Mouse (Mus musculus) limb, embryonic 14.5 days (tissue): ENCODE data around the gene Slc12a6. TPM values are rescaled to one million over a fixed set of nuclear protein-coding genes. Genes with fewer than 3 reads are reported as not detected.

Experiments used
- ATAC-seq: fragments of 200-750 bp; cut with Nextera tagmentation; 2 replicates; pipeline ENCODE4 v1.8.0; 2017; ENCODE audit warnings: low read depth, moderate number of reproducible peaks, moderate TSS enrichment; ENCODE audit not compliant: low FRiP score
- DNase-seq: peaks from one replicate; pipeline ENCODE4 v3.0.0-alpha.2; 2015; ENCODE audit warnings: low spot score
- H3K27ac ChIP-seq: fragments of 300-500 bp; sonication (generic); replicated peaks from 2 replicates; pipeline ENCODE4 v1.5.1; 2014; ENCODE audit warnings: low read depth, mild to moderate bottlenecking, low read length, moderate library complexity, mixed read lengths
- H3K27me3 ChIP-seq: fragments of 300-500 bp; sonication (generic); 2 replicates; pipeline ENCODE4 v1.6.1; 2014; ENCODE audit warnings: low read length, mixed read lengths; ENCODE audit not compliant: control insufficient read depth, insufficient read depth
- H3K36me3 ChIP-seq: fragments of 300-500 bp; sonication (generic); 2 replicates; pipeline ENCODE4 v1.6.1; 2014; ENCODE audit warnings: mild to moderate bottlenecking, low read length, moderate library complexity, mixed read lengths; ENCODE audit not compliant: control insufficient read depth, insufficient read depth
- H3K4me1 ChIP-seq: fragments of 300-500 bp; sonication (generic); 2 replicates; pipeline ENCODE4 v1.6.1; 2014; ENCODE audit warnings: antibody characterized with exemption, low read length, mixed read lengths; ENCODE audit not compliant: control insufficient read depth, insufficient read depth
- H3K4me2 ChIP-seq: fragments of 300-500 bp; sonication (generic); replicated peaks from 2 replicates; pipeline ENCODE4 v1.6.1; 2014; ENCODE audit warnings: low read depth, mild to moderate bottlenecking, low read length, moderate library complexity; ENCODE audit not compliant: severe bottlenecking
- H3K4me3 ChIP-seq: fragments of 300-500 bp; sonication (generic); replicated peaks from 2 replicates; pipeline ENCODE4 v1.5.1; 2014; ENCODE audit warnings: low read length
- H3K9ac ChIP-seq: fragments of 300-500 bp; sonication (generic); 2 replicates; pipeline ENCODE4 v1.6.1; 2014; ENCODE audit warnings: mild to moderate bottlenecking, low read depth, low read length, moderate library complexity; ENCODE audit not compliant: severe bottlenecking
- H3K9me3 ChIP-seq: fragments of 300-500 bp; sonication (generic); 2 replicates; pipeline ENCODE4 v1.6.1; 2016; ENCODE audit warnings: low read length; ENCODE audit not compliant: control insufficient read depth
- POLR2A ChIP-seq: fragments of 200-500 bp; IDR thresholded peaks from 2 replicates; pipeline ENCODE4 v1.8.0; 2012; ENCODE audit warnings: inconsistent platforms, mild to moderate bottlenecking, moderate library complexity, borderline replicate concordance; ENCODE audit not compliant: insufficient read depth, insufficient read length; ENCODE audit errors: extremely low read depth
- WGBS: fragments of 180-500 bp; shearing (Covaris S2); extraction: QIAGEN DNeasy Blood & Tissue Kit; methylation state at CpG from one replicate; pipeline ENCODE4 v1.1.7; 2014; 5-methylcytosine and 5-hydroxymethylcytosine counted together
- polyA plus RNA-seq, 2 experiments: library from polyadenylated mRNA; depleted of rRNA in 1 of 2; stranded (reverse) in 1 of 2; unstranded in 1 of 2; fragments of >200 nt; fragmentation: Nextera tagmentation in 1 of 2; extraction: Ambion mirVana in 1 of 2; gene quantifications; 2 replicates each; pipeline versions ENCODE4 v1.2.1 to v1.2.3; 2012 to 2014

Gene Slc12a6
- polyA plus RNA-seq, 2 experiments, result 14.1 to 32.5 TPM

GRCm38 (mm10) chr2:112318227-112318626 is 52.6 kb downstream of the Slc12a6 start:
- Histone ChIP-seq H3K4me3 (no peak overlapping the region), H3K4me2 (no peak overlapping the region), H3K27me3 (no peaks in the 10 kb centered on the region), H3K9me3 (no peaks in the 10 kb centered on the region), H3K4me1 (no peaks in the 10 kb centered on the region), H3K36me3 (no peaks in the 10 kb centered on the region), H3K27ac (no peak overlapping the region), H3K9ac (no peak overlapping the region)
- no peak for ATAC-seq
- no peak for TF ChIP-seq POLR2A
- WGBS, result 81% methylated on average over 2 of the region's 2 CpGs
- DNase-seq, result no peak

- no peaks in the 10 kb centered on the region for H3K4me1 ChIP-seq
- H3K4me2 ChIP-seq, result no peak overlapping the region
- H3K27me3 ChIP-seq, result no peaks in the 10 kb centered on the region
- H3K4me3 ChIP-seq, result no peak overlapping the region
- no peak overlapping the region for H3K9ac ChIP-seq
- WGBS, result 73% methylated on average over 7 of the region's 7 CpGs
- no peaks in the 10 kb centered on the region for H3K9me3 ChIP-seq
- TF ChIP-seq POLR2A, result no peak
- DNase-seq, result no peak
- H3K27ac ChIP-seq, result no peak overlapping the region
- no peaks in the 10 kb centered on the region for H3K36me3 ChIP-seq
- peak; percentile 23; the same call in 1 of the 2 replicates for ATAC-seq
Measured at GRCm38 (mm10) chr2:112318905-112319304, 53.3 kb downstream of the Slc12a6 start.

GRCm38 (mm10) chr2:112328069-112328777 is 62.6 kb downstream of the Slc12a6 start:
- H3K27ac ChIP-seq, result no peak overlapping the region
- no peak overlapping the region for H3K4me2 ChIP-seq
- H3K4me3 ChIP-seq, result no peak overlapping the region
- DNase-seq, result no peak
- no peaks in the 10 kb centered on the region for H3K4me1 ChIP-seq
- 65% methylated on average over 11 of the region's 11 CpGs for WGBS
- ATAC-seq, result no peak
- no peaks in the 10 kb centered on the region for H3K9me3 ChIP-seq
- H3K9ac ChIP-seq, result no peak overlapping the region
- H3K27me3 ChIP-seq, result no peaks in the 10 kb centered on the region
- H3K36me3 ChIP-seq, result no peaks in the 10 kb centered on the region
- TF ChIP-seq POLR2A, result no peak

- no peak for DNase-seq
- Histone ChIP-seq H3K27me3 (no peaks in the 10 kb centered on the region), H3K27ac (no peak overlapping the region), H3K9me3 (no peaks in the 10 kb centered on the region), H3K4me3 (no peak overlapping the region), H3K36me3 (peaks cover 11% of the 10 kb centered on the region), H3K4me2 (no peak overlapping the region), H3K9ac (no peak overlapping the region), H3K4me1 (no peaks in the 10 kb centered on the region)
- no peak for TF ChIP-seq POLR2A
- WGBS, result 70% methylated on average over 4 of the region's 4 CpGs
- no peak for ATAC-seq
Measured at GRCm38 (mm10) chr2:112332051-112332898, 66.7 kb downstream of the Slc12a6 start.

GRCm38 (mm10) chr2:112337211-112337610 is 71.6 kb downstream of the Slc12a6 start:
- H3K9me3 ChIP-seq, result no peaks in the 10 kb centered on the region
- H3K27ac ChIP-seq, result no peak overlapping the region
- DNase-seq (no peak), ATAC-seq (no peak)
- no peak overlapping the region for H3K4me3 ChIP-seq
- no peak for TF ChIP-seq POLR2A
- H3K36me3 ChIP-seq, result peaks cover 21% of the 10 kb centered on the region
- H3K4me1 ChIP-seq, result no peaks in the 10 kb centered on the region
- WGBS, result 94% methylated on average over 6 of the region's 6 CpGs
- no peaks in the 10 kb centered on the region for H3K27me3 ChIP-seq
- H3K9ac ChIP-seq, result no peak overlapping the region
- H3K4me2 ChIP-seq, result no peak overlapping the region
